Mouse (Mus musculus) stomach, postnatal 0 days (tissue): ENCODE measurements at regions not wholly inside any gene's neighbourhood (a gene's known extent, or its start where the extent isn't known, plus 50 kb on each side); places are given as distances from the start of the nearest gene placed in this dataset.

Experiments
- ATAC-seq: fragments of 200-750 bp; cut with Nextera tagmentation; 2 replicates; pipeline ENCODE4 v1.8.0; 2017; ENCODE audit not compliant: low FRiP score, low TSS enrichment
- DNase-seq: peaks from one replicate; pipeline ENCODE4 v3.0.0-alpha.2; 2016; ENCODE audit warnings: low spot score
- H3K27ac ChIP-seq: fragments of 300-500 bp; sonication (generic); replicated peaks from 2 replicates; pipeline ENCODE4 v1.5.1; 2014; ENCODE audit warnings: mild to moderate bottlenecking, control low read depth
- H3K27me3 ChIP-seq: fragments of 300-500 bp; sonication (generic); 2 replicates; pipeline ENCODE4 v1.6.1; 2014; ENCODE audit warnings: low read length; ENCODE audit not compliant: control insufficient read depth, insufficient read depth
- H3K36me3 ChIP-seq: fragments of 300-500 bp; sonication (generic); 2 replicates; pipeline ENCODE4 v1.6.1; 2014; ENCODE audit warnings: low read length, mixed read lengths; ENCODE audit not compliant: control insufficient read depth, insufficient read depth
- H3K4me1 ChIP-seq: fragments of 300-500 bp; sonication (generic); replicated peaks from 2 replicates; pipeline ENCODE4 v1.6.1; 2014; ENCODE audit warnings: antibody characterized with exemption; ENCODE audit not compliant: control insufficient read depth, insufficient read depth
- H3K4me2 ChIP-seq: fragments of 300-500 bp; sonication (generic); replicated peaks from 2 replicates; pipeline ENCODE4 v1.6.1; 2014; ENCODE audit warnings: low read depth, mild to moderate bottlenecking, control low read depth, moderate library complexity
- H3K4me3 ChIP-seq: fragments of 300-500 bp; sonication (generic); 2 replicates; pipeline ENCODE4 v1.5.1; 2014; ENCODE audit warnings: low read depth, low read length, control low read depth
- H3K9ac ChIP-seq: fragments of 300-500 bp; sonication (generic); 2 replicates; pipeline ENCODE4 v1.6.1; 2014; ENCODE audit warnings: mild to moderate bottlenecking, low read length, control low read depth, mixed read lengths
- H3K9me3 ChIP-seq: fragments of 300-500 bp; sonication (generic); 2 replicates; pipeline ENCODE4 v1.6.1; 2016; ENCODE audit warnings: low read length; ENCODE audit not compliant: control insufficient read depth
- CTCF ChIP-seq: IDR thresholded peaks from 2 replicates; pipeline ENCODE4 v1.5.1; 2016; ENCODE audit warnings: antibody characterized with exemption, low read depth, mild to moderate bottlenecking, moderate library complexity
- EP300 ChIP-seq: optimal IDR thresholded peaks from 2 replicates; pipeline ENCODE3; 2016; ENCODE audit warnings: antibody characterized with exemption
- WGBS: fragments of 180-500 bp; shearing (Covaris S2); extraction: QIAGEN DNeasy Blood & Tissue Kit; methylation state at CpG from one replicate; pipeline ENCODE4 v1.1.7; 2014; 5-methylcytosine and 5-hydroxymethylcytosine counted together

GRCm38 (mm10) chr3:135971611-135972010 is 146.5 kb downstream of the Slc39a8 start:
- Histone ChIP-seq H3K36me3 (no peaks in the 10 kb centered on the region), H3K9me3 (no peaks in the 10 kb centered on the region), H3K27me3 (no peaks in the 10 kb centered on the region), H3K4me1 (no peaks in the 10 kb centered on the region), H3K9ac (no peak overlapping the region), H3K27ac (no peak overlapping the region), H3K4me2 (no peak overlapping the region), H3K4me3 (no peak overlapping the region)
- no peak for TF ChIP-seq EP300
- no peak for TF ChIP-seq CTCF
- ATAC-seq (no peak), DNase-seq (no peak)
- WGBS: 58% methylated on average over 4 of the region's 4 CpGs

DNA sequence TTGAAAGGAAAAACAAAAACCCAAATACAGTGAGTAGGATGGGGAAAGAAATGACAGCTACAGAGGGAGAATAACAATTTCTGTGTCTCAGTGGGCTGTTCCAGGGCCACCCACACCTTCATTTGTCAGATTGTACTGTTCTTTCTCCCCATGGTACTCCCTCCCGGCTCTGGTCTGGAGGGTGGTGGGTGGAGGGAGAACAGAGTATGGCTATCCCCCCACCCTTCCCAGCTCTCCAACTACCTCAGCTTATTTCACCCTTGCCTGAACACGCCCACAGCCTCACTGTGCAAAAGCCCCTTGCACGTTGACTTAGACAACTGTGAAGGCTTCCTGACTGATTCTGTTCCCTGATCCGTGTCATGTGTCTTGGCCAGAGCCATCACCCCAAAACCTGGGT is 147.3 kb downstream of the Slc39a8 start:
- Histone ChIP-seq H3K9ac (no peak overlapping the region), H3K27ac (no peak overlapping the region), H3K4me2 (no peak overlapping the region), H3K4me1 (no peaks in the 10 kb centered on the region), H3K36me3 (no peaks in the 10 kb centered on the region), H3K9me3 (no peaks in the 10 kb centered on the region), H3K27me3 (no peaks in the 10 kb centered on the region), H3K4me3 (no peak overlapping the region)
- DNase-seq (no peak), ATAC-seq (no peak)
- TF ChIP-seq EP300: no peak
- TF ChIP-seq CTCF: no peak
- 67% methylated on average over 4 of the region's 4 CpGs for WGBS

DNA sequence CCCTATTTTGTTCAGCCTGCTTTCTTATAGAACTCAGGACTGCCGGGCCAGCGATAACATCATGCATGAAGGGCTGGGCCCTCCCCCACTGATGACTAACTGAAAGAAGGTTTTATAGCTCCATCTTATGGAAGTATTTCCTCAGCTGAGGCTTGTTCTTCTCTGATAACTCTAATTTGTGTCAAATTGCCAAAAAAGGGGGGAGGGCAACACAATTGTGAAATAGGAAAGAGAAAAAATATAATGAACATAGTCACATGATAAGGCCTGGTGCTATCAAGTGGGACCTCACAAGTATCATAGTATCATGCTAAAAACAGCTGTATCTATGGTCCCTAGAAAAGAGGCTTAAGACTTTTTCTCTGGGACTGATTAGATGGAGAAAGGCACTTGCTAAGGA is 148.2 kb downstream of the Slc39a8 start:
- H3K36me3 ChIP-seq: no peaks in the 10 kb centered on the region
- TF ChIP-seq CTCF (no peak), EP300 (no peak)
- 80% methylated on average over 2 of the region's 2 CpGs for WGBS
- H3K4me1 ChIP-seq: no peaks in the 10 kb centered on the region
- no peak overlapping the region for H3K9ac ChIP-seq
- no peak overlapping the region for H3K4me3 ChIP-seq
- ATAC-seq (no peak), DNase-seq (no peak)
- H3K27me3 ChIP-seq: no peaks in the 10 kb centered on the region
- H3K4me2 ChIP-seq: no peak overlapping the region
- no peak overlapping the region for H3K27ac ChIP-seq
- no peaks in the 10 kb centered on the region for H3K9me3 ChIP-seq

DNA sequence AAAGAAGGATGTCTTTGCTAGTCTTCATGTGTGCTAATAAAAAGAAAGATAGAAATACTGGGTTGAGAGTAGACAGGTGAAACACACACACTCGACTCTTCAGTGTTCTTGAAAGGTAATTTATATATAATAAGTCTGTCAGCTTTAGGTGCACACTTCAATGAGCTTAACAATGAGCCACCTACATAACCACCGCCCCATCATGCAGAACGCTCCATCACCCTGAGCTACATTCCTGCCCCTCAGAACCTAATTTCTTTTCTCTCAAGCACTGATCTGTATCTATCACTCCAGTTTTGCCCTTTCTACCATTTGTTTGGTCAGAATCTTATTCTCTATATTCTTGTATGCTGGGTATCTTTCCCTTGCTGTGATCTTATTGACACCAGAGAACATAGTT is 148.8 kb downstream of the Slc39a8 start:
- Histone ChIP-seq H3K4me2 (no peak overlapping the region), H3K27ac (no peak overlapping the region), H3K4me1 (no peaks in the 10 kb centered on the region), H3K4me3 (no peak overlapping the region), H3K9me3 (no peaks in the 10 kb centered on the region), H3K9ac (no peak overlapping the region), H3K36me3 (no peaks in the 10 kb centered on the region), H3K27me3 (no peaks in the 10 kb centered on the region)
- ATAC-seq (no peak), DNase-seq (no peak)
- 77% methylated on average over 3 of the region's 3 CpGs for WGBS
- TF ChIP-seq EP300 (no peak), CTCF (no peak)

DNA sequence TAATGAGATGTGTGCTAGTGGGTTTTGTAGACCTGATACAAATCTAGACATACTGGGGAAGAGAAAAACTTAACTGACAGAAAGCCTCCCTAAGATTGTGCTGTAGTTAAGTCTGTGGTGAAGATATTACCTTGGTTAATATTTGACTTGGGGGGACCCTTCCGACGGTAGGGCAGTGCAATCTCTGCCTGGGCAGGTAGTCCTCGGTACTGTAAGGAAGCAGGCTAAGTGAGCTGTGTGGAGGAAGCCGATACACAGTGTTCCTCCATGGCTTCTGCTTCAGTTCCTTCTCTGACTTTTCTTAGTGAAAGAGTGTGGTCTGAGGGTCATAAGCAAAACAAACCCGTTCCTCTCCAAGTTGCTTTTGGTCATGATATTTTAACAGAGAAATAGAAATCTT is 149.7 kb downstream of the Slc39a8 start:
- Histone ChIP-seq H3K4me3 (no peak overlapping the region), H3K4me2 (no peak overlapping the region), H3K4me1 (no peaks in the 10 kb centered on the region), H3K27me3 (no peaks in the 10 kb centered on the region), H3K9ac (no peak overlapping the region), H3K36me3 (no peaks in the 10 kb centered on the region), H3K27ac (no peak overlapping the region), H3K9me3 (no peaks in the 10 kb centered on the region)
- ATAC-seq: no peak
- DNase-seq: no peak
- TF ChIP-seq EP300: no peak
- no peak for TF ChIP-seq CTCF
- WGBS: 58% methylated on average over 5 of the region's 5 CpGs

DNA sequence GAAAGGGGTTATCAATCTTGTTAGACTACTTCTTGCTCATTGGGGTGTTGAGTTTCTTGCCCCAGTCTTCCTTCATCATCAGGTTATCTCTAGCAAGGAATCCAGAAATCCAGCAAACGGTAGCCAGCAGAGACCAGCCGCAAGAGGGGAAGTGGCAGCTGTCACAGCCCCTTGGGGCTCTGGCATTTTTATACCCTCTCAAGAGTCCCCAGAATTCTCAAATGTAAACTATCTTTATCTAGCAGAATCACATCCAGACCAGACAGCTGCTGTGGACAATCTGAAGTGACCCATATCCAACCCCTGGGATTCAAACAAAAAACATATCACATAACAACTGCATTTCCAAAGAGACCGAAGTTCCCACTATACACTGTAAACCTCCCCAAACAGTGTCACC is 162.1 kb downstream of the Slc39a8 start:
- Histone ChIP-seq H3K4me1 (no peaks in the 10 kb centered on the region), H3K9ac (no peak overlapping the region), H3K27me3 (no peaks in the 10 kb centered on the region), H3K4me3 (no peak overlapping the region), H3K4me2 (no peak overlapping the region), H3K9me3 (no peaks in the 10 kb centered on the region), H3K27ac (no peak overlapping the region), H3K36me3 (no peaks in the 10 kb centered on the region)
- ATAC-seq (no peak), DNase-seq (no peak)
- no peak for TF ChIP-seq CTCF
- TF ChIP-seq EP300: no peak
- WGBS: 75% methylated on average over 3 of the region's 3 CpGs
